In genomic region chrX:142898295-142898887, GRCm38 (mm10) we compare ENCODE assay signal across 24 mouse cellular contexts.
DNase-seq lines count a peak whose midpoint lies in the region; ATAC-seq and TF ChIP-seq lines count a peak whose summit lies in the region.
"Had no signal": no experiment of that assay in that cellular context is flagged by ENCODE, and none has a peak within 500 bp of the region (broad histone marks: within the 10 kb centered on the region; RNA-seq: fewer than 3 reads in every experiment).

No protein-coding gene starts in this region.

- WGBS in forebrain, embryonic 11.5 days = 93% methylated on average over 9 of the region's 9 CpGs

- peak; percentile 17 for DNase-seq in adrenal gland, adult 2 months
- no peak for DNase-seq in adrenal gland, adult 18-20 months (ENCODE audit: low spot score in 2 of 2)
- DNase-seq in Muller cell, postnatal 12 days (ENCODE audit: inconsistent ontology term) = peak; percentile 22
- DNase-seq in urinary bladder, postnatal 10 days (ENCODE audit: low spot score) = no peak
- no peak for DNase-seq in spleen, postnatal 36 days (ENCODE audit: low spot score in 2 of 2)
- no peak for DNase-seq in layer of hippocampus, postnatal 25 days (ENCODE audit: extremely low spot score in 1 of 2, low spot score in 1 of 2)
- DNase-seq in forebrain, embryonic 11.5 days (ENCODE audit: low spot score) = no peak
- DNase-seq: adrenal gland, postnatal 10 days; B cell, adult 2 months; cerebellum, adult 18-20 months; cerebellum, adult 9-11 months; cerebellum, postnatal 36 days; gastrocnemius, postnatal 10 days; heart, adult 18-20 months; heart, postnatal 10 days; heart, postnatal 4 days; kidney, adult 11 months had no signal

- peak overlapping the region; percentile 61 for H3K27ac ChIP-seq in bone marrow macrophage, adult 2 months (ENCODE audit: insufficient read depth, low read depth, low read length)
- H3K27ac ChIP-seq in forebrain, embryonic 11.5 days (ENCODE audit: low read depth, low read length) = no peak overlapping the region
- H3K27ac ChIP-seq: forebrain, embryonic 10.5 days; forebrain, embryonic 15.5 days; heart, embryonic 10.5 days; hindbrain, embryonic 12.5 days had no signal

- H3K4me2 ChIP-seq in forebrain, embryonic 11.5 days (ENCODE audit: low read depth, low read length, severe bottlenecking) = no peak overlapping the region
- H3K4me2 ChIP-seq: forebrain, embryonic 15.5 days; hindbrain, embryonic 12.5 days had no signal

- no peak for ATAC-seq in forebrain, embryonic 11.5 days (replicated peaks; ENCODE audit: low FRiP score)
- ATAC-seq: forebrain, embryonic 15.5 days; hindbrain, embryonic 16.5 days had no signal

- H3K4me1 ChIP-seq in bone marrow macrophage, adult 2 months (ENCODE audit: control insufficient read depth, insufficient read depth, low read length) = peaks cover 25% of the 10 kb centered on the region
- no peaks in the 10 kb centered on the region for H3K4me1 ChIP-seq in forebrain, embryonic 11.5 days (replicated peaks; ENCODE audit: control insufficient read depth, insufficient read depth, low read length)
- H3K4me1 ChIP-seq: forebrain, embryonic 10.5 days; forebrain, embryonic 15.5 days; heart, embryonic 10.5 days; hindbrain, embryonic 12.5 days had no signal

- no peak for TF ChIP-seq CTCF in bone marrow macrophage, adult 2 months (IDR thresholded peaks at IDR 0.05; ENCODE audit: low read depth, low read length)

- H3K36me3 ChIP-seq in forebrain, embryonic 11.5 days (ENCODE audit: control insufficient read depth, insufficient read depth, low read length) = no peaks in the 10 kb centered on the region
- H3K36me3 ChIP-seq: forebrain, embryonic 10.5 days; forebrain, embryonic 15.5 days; heart, embryonic 10.5 days; hindbrain, embryonic 12.5 days had no signal

- peaks cover 4% of the 10 kb centered on the region; the same call in 1 of the 2 replicates for H3K27me3 ChIP-seq in forebrain, embryonic 11.5 days (ENCODE audit: control insufficient read depth, insufficient read depth, low read length)

- 0 out of 2 replicates have a peak overlapping the region, but pooled peaks have one; percentile 23 for H3K4me3 ChIP-seq in bone marrow macrophage, adult 2 months (ENCODE audit: insufficient read depth, low read length)
- no peak overlapping the region for H3K4me3 ChIP-seq in forebrain, embryonic 11.5 days (ENCODE audit: low read depth, low read length)
- H3K4me3 ChIP-seq: erythroblast, embryonic 14.5 days; forebrain, embryonic 10.5 days; forebrain, embryonic 15.5 days; heart, embryonic 10.5 days; hindbrain, embryonic 12.5 days had no signal

- no peaks in the 10 kb centered on the region for H3K9me3 ChIP-seq in forebrain, embryonic 11.5 days (ENCODE audit: control insufficient read depth, low read length)
- H3K9me3 ChIP-seq: forebrain, embryonic 10.5 days; forebrain, embryonic 15.5 days; heart, embryonic 10.5 days; hindbrain, embryonic 12.5 days had no signal

- TF ChIP-seq POLR2A in bone marrow macrophage, adult 2 months (IDR thresholded peaks at IDR 0.05; ENCODE audit: borderline replicate concordance, low read depth, low read length) = no peak

- no peak overlapping the region for H3K9ac ChIP-seq in forebrain, embryonic 11.5 days (ENCODE audit: low read length)
- H3K9ac ChIP-seq: forebrain, embryonic 15.5 days; hindbrain, embryonic 12.5 days had no signal

Comparison
In these comparisons a context has a peak if more than half of its experiments do, and no peak if none do; other contexts are left out.
1. DNase-seq: peak in adrenal gland, adult 2 months (single experiment) and Muller cell, postnatal 12 days (single experiment); none in adrenal gland, adult 18-20 months (0 of 2), urinary bladder, postnatal 10 days (single experiment), spleen, postnatal 36 days (0 of 2), layer of hippocampus, postnatal 25 days (0 of 2) and forebrain, embryonic 11.5 days (single experiment).